ENCODE assay signal across 27 mouse cellular contexts in the genomic region with DNA sequence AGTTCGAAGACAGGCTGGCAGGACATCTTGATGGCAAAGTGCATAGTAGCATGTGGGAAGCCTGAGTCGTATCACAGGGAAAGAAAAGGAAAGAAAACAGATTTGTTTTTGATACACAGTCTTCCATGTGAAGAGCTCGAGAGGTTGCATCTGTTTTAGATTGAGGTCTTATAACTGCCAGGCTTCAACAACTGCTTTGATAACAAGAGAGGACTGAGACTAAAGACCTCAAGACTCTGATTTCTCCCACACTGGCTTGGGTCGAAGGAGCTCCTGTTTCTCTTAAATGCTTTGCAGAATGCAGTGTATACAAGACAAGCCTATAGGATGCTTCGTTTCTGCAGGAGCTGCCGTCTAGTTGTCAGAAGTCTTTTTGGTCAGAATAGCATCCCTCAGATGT.
DNase-seq lines count a peak whose midpoint lies in the region; ATAC-seq lines count a peak whose summit lies in the region.
"Had no signal": no experiment of that assay in that cellular context is flagged by ENCODE, and none has a peak within 500 bp of the region (broad histone marks: within the 10 kb centered on the region; RNA-seq: fewer than 3 reads in every experiment).

No protein-coding gene starts in this region.

- H3K27ac ChIP-seq in heart, embryonic 12.5 days (ENCODE audit: poor library complexity, severe bottlenecking): no peak overlapping the region
- H3K27ac ChIP-seq in embryonic facial prominence, embryonic 10.5 days (replicated peaks): peak overlapping the region; percentile 40; the same call in 1 of the 2 replicates
- 0 out of 2 replicates have a peak overlapping the region, but pooled peaks have one; percentile 60 for H3K27ac ChIP-seq in embryonic facial prominence, embryonic 13.5 days
- H3K27ac ChIP-seq: embryonic facial prominence, embryonic 15.5 days; forebrain, embryonic 10.5 days; forebrain, embryonic 12.5 days had no signal

- H3K9me3 ChIP-seq in heart, embryonic 12.5 days (replicated peaks): no peaks in the 10 kb centered on the region
- H3K9me3 ChIP-seq in embryonic facial prominence, embryonic 10.5 days: no peaks in the 10 kb centered on the region
- no peaks in the 10 kb centered on the region for H3K9me3 ChIP-seq in embryonic facial prominence, embryonic 13.5 days
- H3K9me3 ChIP-seq: embryonic facial prominence, embryonic 15.5 days; forebrain, embryonic 10.5 days; forebrain, embryonic 12.5 days had no signal

- H3K4me1 ChIP-seq in heart, embryonic 12.5 days (replicated peaks): no peaks in the 10 kb centered on the region
- peaks cover 13% of the 10 kb centered on the region for H3K4me1 ChIP-seq in embryonic facial prominence, embryonic 10.5 days
- peaks cover 11% of the 10 kb centered on the region for H3K4me1 ChIP-seq in embryonic facial prominence, embryonic 13.5 days
- H3K4me1 ChIP-seq: embryonic facial prominence, embryonic 15.5 days had no signal

- ATAC-seq in heart, embryonic 12.5 days (ENCODE audit: insufficient number of reproducible peaks, low FRiP score): no peak
- ATAC-seq in embryonic facial prominence, embryonic 13.5 days (ENCODE audit: insufficient number of reproducible peaks, insufficient read depth, low FRiP score, low TSS enrichment, low read depth): no peak
- ATAC-seq: activated CD4-positive, CD25-positive, alpha-beta regulatory T cell, adult 4 months; CD4-positive, CD25-positive, alpha-beta regulatory T cell, adult 4 months; forebrain, embryonic 14.5 days; forebrain, embryonic 16.5 days; Patski had no signal

- 71% methylated on average over 6 of the region's 6 CpGs for WGBS in heart, embryonic 12.5 days
- WGBS in embryonic facial prominence, embryonic 10.5 days: 57% methylated on average over 6 of the region's 6 CpGs
- WGBS in embryonic facial prominence, embryonic 13.5 days: 32% methylated on average over 6 of the region's 6 CpGs

- no peaks in the 10 kb centered on the region for H3K36me3 ChIP-seq in heart, embryonic 12.5 days
- no peaks in the 10 kb centered on the region for H3K36me3 ChIP-seq in embryonic facial prominence, embryonic 10.5 days (replicated peaks)
- H3K36me3 ChIP-seq in embryonic facial prominence, embryonic 13.5 days: no peaks in the 10 kb centered on the region
- H3K36me3 ChIP-seq: embryonic facial prominence, embryonic 15.5 days; forebrain, embryonic 10.5 days; forebrain, embryonic 12.5 days; G1E had no signal

- DNase-seq in heart, adult 11 months: peak; percentile 65
- DNase-seq in embryonic facial prominence, embryonic 10.5 days (ENCODE audit: low spot score): no peak
- DNase-seq in thymus, postnatal 36 days: no peak
- DNase-seq in kidney, adult 8-10 months: no peak
- DNase-seq: adrenal gland, adult 8-10 months; adrenal gland, postnatal 14 days; adrenal gland, postnatal 36 days; B cell, adult 2 months; cerebellum, adult 11-12 months; cerebellum, adult 2 months; cerebellum, adult 9-10 months; cerebellum, postnatal 10 days; cerebellum, postnatal 25 days; embryo, embryonic 11 days had no signal

- no peak overlapping the region for H3K4me2 ChIP-seq in heart, embryonic 12.5 days
- no peak overlapping the region for H3K4me2 ChIP-seq in embryonic facial prominence, embryonic 13.5 days
- H3K4me2 ChIP-seq: embryonic facial prominence, embryonic 15.5 days; forebrain, embryonic 12.5 days had no signal

- no peak overlapping the region for H3K4me3 ChIP-seq in heart, embryonic 12.5 days
- H3K4me3 ChIP-seq in embryonic facial prominence, embryonic 10.5 days: no peak overlapping the region
- H3K4me3 ChIP-seq in embryonic facial prominence, embryonic 13.5 days: no peak overlapping the region
- H3K4me3 ChIP-seq: embryonic facial prominence, embryonic 15.5 days; erythroblast, embryonic 14.5 days; forebrain, embryonic 10.5 days; forebrain, embryonic 12.5 days had no signal

- no peak overlapping the region for H3K9ac ChIP-seq in heart, embryonic 12.5 days
- no peak overlapping the region for H3K9ac ChIP-seq in embryonic facial prominence, embryonic 13.5 days
- H3K9ac ChIP-seq: embryonic facial prominence, embryonic 15.5 days; forebrain, embryonic 12.5 days had no signal

- no peaks in the 10 kb centered on the region for H3K27me3 ChIP-seq in heart, embryonic 12.5 days (replicated peaks)
- H3K27me3 ChIP-seq in embryonic facial prominence, embryonic 10.5 days (replicated peaks; ENCODE audit: low read depth, poor library complexity, severe bottlenecking): no peaks in the 10 kb centered on the region
- no peaks in the 10 kb centered on the region for H3K27me3 ChIP-seq in embryonic facial prominence, embryonic 13.5 days
- H3K27me3 ChIP-seq: CH12.LX; embryonic facial prominence, embryonic 15.5 days; forebrain, embryonic 12.5 days had no signal
